Mouse (Mus musculus) ZHBTc4 (cell line): ENCODE data around the gene Scgb1c1.
A peak's percentile ranks its signal among the peaks of the same experiment; 100 is the strongest.

Experiments
- DNase-seq: peaks from one replicate; pipeline ENCODE4 v3.0.0-alpha.2; 2011; ENCODE audit warnings: low read depth, low spot score

Gene Scgb1c1

GRCm38 (mm10) chr7:140840750-140841735, 4.3 kb upstream of the Scgb1c1 start:
- peak; percentile 80 for DNase-seq

DNA sequence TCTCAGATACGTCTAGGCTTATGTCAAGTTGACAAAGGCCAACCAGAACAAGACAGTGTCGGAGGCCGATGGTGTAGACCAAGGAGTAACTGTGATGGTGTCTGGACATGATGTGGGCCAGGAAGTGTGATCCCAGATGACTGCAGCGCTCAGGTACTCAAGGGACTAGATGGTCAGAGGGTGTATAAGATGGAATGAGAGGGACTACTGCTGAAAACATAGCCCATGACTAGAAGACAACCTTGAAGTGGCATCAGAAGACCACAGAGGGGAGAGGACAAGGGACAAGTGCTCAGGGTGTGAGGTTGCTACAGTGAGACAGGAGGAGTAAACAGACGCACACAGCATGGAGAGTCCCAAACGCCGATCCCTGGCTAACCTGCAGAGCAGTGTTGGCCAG, 1.5 kb upstream of the Scgb1c1 start:
- DNase-seq, result no peak

- DNase-seq, result peak; percentile 66
Observed at GRCm38 (mm10) chr7:140845683-140846082, 336 bp downstream of the Scgb1c1 start.

- no peak for DNase-seq
Observed at GRCm38 (mm10) chr7:140846676-140847075, 1.3 kb downstream of the Scgb1c1 start.

DNA sequence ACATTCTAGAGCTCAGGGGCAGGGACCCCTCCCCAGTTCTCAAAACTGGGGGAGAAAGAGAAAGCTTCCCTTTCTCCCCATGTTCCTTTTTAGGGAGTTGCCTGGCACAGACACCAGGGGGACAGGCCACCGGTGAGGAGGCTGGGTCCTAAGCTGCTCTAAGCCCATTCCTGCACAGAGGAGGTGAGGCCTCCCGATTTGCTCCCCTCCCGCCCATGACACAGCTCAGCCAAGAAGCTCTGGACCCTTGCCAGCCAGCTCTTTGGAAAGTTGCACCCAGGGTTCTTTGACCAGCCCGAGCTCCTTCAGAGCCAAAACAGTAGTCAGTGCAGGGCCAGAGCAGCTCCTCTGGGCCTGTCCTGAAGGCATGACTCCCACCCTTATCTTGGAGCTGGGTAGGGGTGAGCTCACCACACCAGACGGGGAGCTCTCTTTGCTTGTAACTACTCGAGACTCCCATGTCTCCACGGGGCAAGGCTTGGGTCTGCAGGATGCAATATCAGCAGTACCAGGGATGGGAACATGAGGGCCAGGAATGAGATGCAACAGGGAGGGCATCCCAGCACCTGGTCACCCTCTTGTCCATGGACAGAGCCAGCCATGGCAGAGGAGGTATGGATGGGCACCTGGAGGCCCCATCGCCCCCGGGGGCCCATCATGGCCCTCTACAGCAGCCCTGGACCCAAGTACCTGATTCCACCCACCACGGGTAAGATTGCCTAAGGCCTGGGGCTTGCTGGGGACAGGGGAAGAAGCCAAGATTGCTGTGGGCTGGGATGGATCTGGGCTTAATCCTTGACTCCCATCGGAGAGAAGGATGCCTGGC, 2.6 kb downstream of the Scgb1c1 start, which contains the start of gene Odf3:
Gene Odf3 (plus strand): TSS at position 51 of the 826 bp plus-strand sequence.
- no peak for DNase-seq

DNA sequence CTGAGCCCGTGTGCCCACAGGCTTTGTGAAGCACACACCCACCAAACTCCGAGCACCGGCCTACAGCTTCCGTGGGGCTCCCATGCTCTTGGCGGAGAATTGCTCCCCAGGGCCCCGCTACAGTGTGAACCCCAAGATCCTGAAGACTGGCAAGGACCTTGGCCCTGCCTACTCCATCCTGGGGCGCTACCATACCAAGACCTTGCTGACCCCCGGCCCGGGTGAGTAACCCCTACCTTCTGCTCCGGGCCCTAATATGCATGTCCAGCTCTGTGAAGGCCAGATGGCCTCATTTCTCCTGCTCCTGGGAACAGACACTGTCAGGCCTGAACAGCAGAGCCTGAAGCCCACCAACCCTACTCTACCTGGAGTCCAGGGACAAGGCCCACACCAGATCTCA, 3.2 kb downstream of the Scgb1c1 start:
- DNase-seq, result no peak

DNA sequence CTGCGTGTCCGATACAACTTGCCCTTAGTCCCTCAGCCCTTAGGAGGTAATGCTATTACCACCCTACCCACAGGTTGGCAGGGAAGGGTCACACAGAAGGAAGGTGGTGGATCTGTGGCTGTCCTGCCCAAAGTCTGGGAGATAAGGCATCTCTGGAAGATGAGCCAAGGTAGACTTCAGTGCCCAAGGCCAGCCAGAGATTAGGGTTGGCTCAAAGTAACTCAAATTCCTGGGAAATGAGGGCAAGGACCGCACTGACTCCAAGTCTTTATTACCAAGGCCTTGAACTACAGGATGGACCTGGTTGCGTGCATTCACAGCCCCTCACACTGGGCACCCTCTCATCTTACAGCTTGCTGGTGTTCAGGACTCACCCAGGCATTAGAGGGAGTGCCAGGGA, 6.6 kb downstream of the Scgb1c1 start:
- no peak for DNase-seq

GRCm38 (mm10) chr7:140853386-140853785, 8.0 kb downstream of the Scgb1c1 start:
- DNase-seq, result peak; percentile 51

DNA sequence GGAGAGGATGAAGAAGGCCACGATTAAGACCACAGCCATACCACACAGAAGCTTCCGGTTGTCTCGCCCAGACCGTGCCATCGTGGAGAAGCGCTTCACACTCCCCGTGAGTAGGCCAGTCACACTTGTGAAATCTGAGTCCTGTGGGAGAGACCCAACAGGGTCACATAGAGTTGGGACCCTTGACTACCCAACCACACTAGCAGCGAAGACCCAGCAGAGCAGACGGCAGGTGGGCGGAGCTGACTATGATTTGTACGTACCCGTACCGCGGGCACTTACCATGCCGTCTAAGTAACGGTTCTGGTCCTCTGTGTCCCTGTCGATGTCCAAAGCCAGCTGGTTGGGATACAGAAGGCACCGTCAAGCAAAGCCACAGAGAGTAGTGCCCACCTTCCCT, 9.1 kb downstream of the Scgb1c1 start:
- DNase-seq, result no peak

DNA sequence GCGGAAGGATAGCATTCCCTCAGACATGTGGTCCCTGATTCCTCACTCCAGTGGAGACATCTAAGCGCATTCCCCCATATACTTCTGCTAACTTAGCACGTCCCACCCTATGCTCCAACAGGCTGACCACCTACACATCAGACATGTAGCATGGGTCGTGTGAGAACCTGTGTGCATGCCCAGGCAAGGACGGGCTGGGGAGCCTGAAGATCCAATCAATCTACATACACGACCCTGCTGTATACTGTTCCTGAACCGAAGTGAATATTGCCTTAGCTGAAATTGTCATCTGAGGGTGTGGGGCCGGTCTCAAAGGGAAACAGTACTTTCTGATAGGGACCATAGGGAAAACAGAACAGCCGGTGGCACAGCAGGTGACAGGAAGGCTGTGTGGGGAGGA, 9.8 kb downstream of the Scgb1c1 start:
- no peak for DNase-seq

DNA sequence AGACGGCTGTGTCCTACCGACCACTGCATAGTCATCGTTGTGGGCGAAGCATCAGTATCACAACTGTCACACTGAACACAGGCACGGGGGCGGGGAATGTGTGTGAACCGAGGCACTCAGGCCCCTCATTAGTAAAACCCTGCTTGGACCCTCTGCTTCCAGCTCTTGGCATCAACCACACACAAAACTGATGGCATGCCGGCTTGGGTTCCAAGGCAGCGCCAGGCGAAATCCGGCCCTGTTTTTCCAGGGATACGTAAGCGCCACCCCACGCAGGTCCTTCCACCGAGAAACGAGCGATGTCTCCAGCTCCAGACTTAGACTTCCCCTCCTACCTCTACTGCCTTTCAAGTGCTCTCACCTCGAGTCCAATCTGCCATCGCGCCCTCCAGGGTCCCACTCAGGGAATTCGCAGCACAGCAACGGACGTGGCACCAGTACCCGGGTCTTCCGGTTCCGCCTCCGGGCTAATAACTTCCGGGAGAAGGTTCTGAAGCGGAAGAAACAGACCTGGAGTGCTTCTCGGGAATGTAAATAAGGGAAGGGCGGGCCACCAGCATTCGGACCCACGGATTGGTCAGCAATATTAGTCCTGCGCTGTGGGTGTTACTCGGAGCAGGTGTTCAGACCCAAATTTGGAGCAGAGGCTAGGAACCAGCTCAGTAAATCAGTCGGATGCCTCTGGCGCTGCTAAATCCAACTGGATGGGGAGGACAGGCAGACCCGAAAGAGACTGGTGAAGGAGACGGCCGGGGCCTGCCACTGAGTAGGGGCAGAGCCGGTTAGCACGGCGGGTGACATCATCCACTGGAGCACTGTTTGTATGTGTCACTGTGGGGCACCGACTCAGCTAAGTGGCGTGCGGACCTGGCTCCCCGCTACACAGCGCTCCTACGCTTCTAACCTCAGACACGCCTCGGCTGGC, 10.8 kb downstream of the Scgb1c1 start, which contains the start of gene Gm45785:
Gene Gm45785 (minus strand): TSS at position 472 of the 925 bp plus-strand sequence.
- peak; percentile 95 for DNase-seq

DNA sequence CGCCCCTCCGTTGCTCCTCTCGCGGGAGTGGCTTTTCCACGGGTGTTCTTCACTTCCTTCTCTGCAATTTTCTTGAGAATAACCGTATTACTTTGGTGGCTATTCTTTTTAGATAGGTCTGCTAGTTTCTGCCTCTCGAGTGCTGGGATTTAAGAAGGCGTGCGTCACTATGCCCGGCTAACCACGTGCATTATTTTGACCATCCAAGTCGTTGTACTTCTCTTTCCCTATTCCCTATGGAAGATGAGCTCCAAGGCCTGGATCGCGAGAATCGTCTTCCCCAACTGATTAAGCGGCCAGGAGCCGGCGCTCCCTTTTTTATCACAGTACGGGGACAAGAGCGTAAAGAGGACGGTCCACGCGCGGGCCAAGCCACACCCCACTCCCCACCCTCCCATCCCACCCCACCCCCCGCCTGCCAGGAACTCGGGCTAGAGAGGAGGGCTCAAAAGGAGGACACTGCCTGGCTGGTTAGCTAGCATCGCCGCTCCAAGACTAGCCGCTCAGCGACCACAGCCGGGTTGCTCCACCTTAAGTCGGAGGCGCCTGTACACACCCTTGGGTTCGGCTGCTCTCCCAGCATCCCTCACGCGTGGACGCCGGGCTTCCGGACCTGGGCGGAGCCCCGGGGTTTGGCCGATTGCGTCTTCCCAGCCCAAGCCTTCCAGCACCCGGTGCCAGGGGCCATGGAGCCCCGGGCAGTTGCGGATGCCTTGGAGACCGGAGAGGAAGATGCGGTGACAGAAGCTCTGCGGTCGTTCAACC, 11.6 kb downstream of the Scgb1c1 start, which contains the start of gene Ric8a:
Gene Ric8a (plus strand): TSS at position 173 of the 765 bp plus-strand sequence.
- DNase-seq, result peak; percentile 91

- peak; percentile 37 for DNase-seq
Observed at GRCm38 (mm10) chr7:140857550-140858505, 12.5 kb downstream of the Scgb1c1 start, which contains the start of gene Bet1l. Gene Bet1l, minus strand, starts transcription at chr7:140857577.

DNA sequence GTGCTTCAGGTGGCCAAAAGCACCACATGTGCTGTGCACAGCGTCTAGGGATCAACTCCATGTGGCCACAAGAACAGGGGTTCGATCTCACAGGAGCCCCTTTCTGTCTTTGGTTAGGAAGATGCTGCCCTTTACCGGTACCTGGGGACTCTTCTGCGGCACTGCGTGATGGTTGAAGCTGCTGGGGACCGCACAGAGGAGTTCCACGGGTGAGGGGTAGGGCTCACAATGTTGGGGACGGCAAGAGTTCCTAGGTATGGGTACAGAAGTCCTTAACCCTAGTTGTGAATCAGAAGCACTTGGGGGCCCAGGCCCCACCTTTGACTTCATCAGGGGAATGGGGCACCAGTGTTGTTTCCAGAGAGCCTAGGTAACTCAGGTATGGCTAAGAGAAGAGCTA, 13.4 kb downstream of the Scgb1c1 start:
- no peak for DNase-seq

GRCm38 (mm10) chr7:140859997-140860396, 14.7 kb downstream of the Scgb1c1 start:
- DNase-seq, result no peak

GRCm38 (mm10) chr7:140860728-140861127, 15.4 kb downstream of the Scgb1c1 start:
- no peak for DNase-seq

DNA sequence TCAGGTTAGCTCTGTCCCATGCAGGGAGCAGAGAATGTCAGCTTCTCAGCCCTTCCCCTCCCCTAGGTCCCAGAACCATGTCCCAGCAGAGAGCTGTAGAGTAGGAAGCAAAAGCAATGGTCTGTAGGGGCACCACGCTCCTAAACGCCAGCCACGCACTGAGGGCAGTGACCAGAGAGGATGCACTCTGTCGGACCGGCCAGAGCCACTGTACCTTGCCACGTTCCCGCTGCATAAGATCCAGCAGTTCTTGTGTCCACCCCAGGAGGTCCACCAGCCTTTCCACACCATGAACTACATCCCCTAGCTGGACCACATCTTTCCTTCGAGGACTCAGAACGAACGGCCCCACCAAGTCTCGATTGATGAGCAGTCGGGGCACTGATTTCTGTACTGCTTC, 19.4 kb downstream of the Scgb1c1 start:
- no peak for DNase-seq

DNA sequence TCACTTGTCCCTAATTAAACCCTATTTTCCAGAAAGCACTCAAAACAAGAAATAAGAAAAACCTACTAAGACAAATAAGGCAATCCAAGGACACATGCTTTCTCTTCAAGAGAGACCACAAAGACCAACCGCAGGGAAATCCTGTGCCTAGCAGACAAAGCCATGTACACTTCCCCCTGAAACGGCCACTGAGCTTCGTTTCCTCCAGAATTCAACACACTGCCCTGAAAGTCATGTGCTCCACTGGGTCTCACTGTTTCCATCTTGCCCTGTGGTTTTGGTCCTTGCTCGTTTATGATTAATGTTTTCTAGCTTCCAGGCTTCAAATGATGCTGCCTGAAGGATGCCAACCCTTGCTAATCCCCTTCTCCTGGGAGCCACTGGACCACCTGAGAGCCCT, 28.9 kb downstream of the Scgb1c1 start:
- DNase-seq, result no peak

- DNase-seq, result no peak
Observed at GRCm38 (mm10) chr7:140877364-140877763, 32.0 kb downstream of the Scgb1c1 start.
